Mouse (Mus musculus) retina, embryonic 14.5 days (tissue): ENCODE results near the gene Dlg4.

Source experiments
- DNase-seq: peaks from one replicate; pipeline ENCODE4 v3.0.0-alpha.2; 2015; ENCODE audit warnings: low spot score

The Dlg4 gene

GRCm38 (mm10) chr11:70016669-70017068, at the start of gene Dlg4:
Gene Dlg4 (plus strand): TSS chr11:70016942.
- DNase-seq = no peak

GRCm38 (mm10) chr11:69968793-69969192, 47.9 kb upstream of the Dlg4 start:
- no peak for DNase-seq

GRCm38 (mm10) chr11:69970222-69970621, 46.5 kb upstream of the Dlg4 start:
- no peak for DNase-seq

GRCm38 (mm10) chr11:69970775-69971174, 46.0 kb upstream of the Dlg4 start:
- no peak for DNase-seq

- no peak for DNase-seq
Observed at GRCm38 (mm10) chr11:69974907-69975306, 41.8 kb upstream of the Dlg4 start.

GRCm38 (mm10) chr11:69976271-69976670, 40.5 kb upstream of the Dlg4 start:
- no peak for DNase-seq

- no peak for DNase-seq
Observed at GRCm38 (mm10) chr11:69979827-69980195, 36.9 kb upstream of the Dlg4 start.

GRCm38 (mm10) chr11:69980196-69981140, 36.3 kb upstream of the Dlg4 start:
- peak; percentile 99 for DNase-seq

- DNase-seq = no peak
Observed at GRCm38 (mm10) chr11:69981141-69981762, 35.5 kb upstream of the Dlg4 start, which contains the start of gene Ctdnep1. Gene Ctdnep1 (plus strand): TSS chr11:69981156.

GRCm38 (mm10) chr11:69982225-69982624, 34.5 kb upstream of the Dlg4 start, which contains the start of gene Elp5:
Gene Elp5 (minus strand): TSS chr11:69982517.
- no peak for DNase-seq

- DNase-seq = no peak
Observed at GRCm38 (mm10) chr11:69982877-69983276, 33.9 kb upstream of the Dlg4 start.

GRCm38 (mm10) chr11:69983377-69983776, 33.4 kb upstream of the Dlg4 start:
- DNase-seq = no peak

- no peak for DNase-seq
Observed at GRCm38 (mm10) chr11:69984431-69984830, 32.3 kb upstream of the Dlg4 start.

- no peak for DNase-seq
Observed at GRCm38 (mm10) chr11:69989949-69990348, 26.8 kb upstream of the Dlg4 start.

GRCm38 (mm10) chr11:69990850-69991691, 25.7 kb upstream of the Dlg4 start, which contains the start of gene Gabarap:
Gene Gabarap (plus strand): TSS chr11:69991143.
- DNase-seq = peak; percentile 98

- peak; percentile 12 for DNase-seq
Observed at GRCm38 (mm10) chr11:69991711-69992110, 25.0 kb upstream of the Dlg4 start.

- no peak for DNase-seq
Observed at GRCm38 (mm10) chr11:69992396-69992795, 24.3 kb upstream of the Dlg4 start.

- no peak for DNase-seq
Observed at GRCm38 (mm10) chr11:69992932-69993331, 23.8 kb upstream of the Dlg4 start.

- DNase-seq = no peak
Observed at GRCm38 (mm10) chr11:69994401-69995090, 22.2 kb upstream of the Dlg4 start.

- DNase-seq = peak; percentile 98
Observed at GRCm38 (mm10) chr11:69995391-69995960, 21.3 kb upstream of the Dlg4 start, which contains the start of gene Phf23. Gene Phf23 (plus strand): TSS chr11:69995777.
